Mouse (Mus musculus): Measurements from ENCODE around the gene Nr2c2ap.
A peak's percentile ranks its signal among the peaks of the same experiment; 100 is the strongest.

The Nr2c2ap gene

DNA sequence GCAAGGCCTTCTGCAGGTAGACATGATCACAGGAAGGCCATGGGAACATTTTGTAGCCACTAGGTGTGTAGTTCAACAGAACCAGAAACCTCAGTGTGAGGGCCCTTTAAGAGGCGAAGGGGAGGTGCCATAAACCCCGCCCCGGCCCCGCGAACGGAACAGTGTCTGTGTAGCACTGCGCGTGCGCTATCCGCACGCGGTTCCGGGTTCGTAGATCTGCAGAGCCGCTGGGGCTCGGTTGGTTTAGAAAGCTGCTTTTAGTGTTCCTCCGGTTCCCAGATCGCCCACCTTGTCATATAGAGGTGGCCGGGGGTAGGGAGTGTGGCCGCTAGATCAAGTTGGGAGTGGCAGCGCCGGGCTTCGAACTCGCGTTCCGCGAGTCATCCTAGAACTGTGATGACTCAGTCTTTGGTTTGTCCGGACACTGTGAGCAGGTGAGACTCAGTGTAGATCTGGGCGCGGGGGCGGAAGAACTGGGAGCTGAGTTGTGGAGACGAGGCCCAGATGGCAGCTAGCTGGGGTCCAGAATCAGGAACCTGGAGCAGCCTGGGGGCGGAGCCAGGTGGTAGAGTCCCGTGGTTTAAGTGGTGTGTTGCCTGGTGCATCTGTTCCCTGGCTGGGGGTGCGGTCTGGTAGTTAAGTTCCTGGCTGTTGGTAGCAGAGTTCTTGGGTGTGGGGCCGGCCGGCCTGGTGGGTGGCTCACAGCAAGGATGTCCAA is at the start of gene Nr2c2ap:
Gene Nr2c2ap (plus strand): TSS at position 168 of the 718 bp plus-strand sequence.
- peak; percentile 67 to 73 for DNase-seq (ENCODE audit: low spot score in 2 of 2)

GRCm38 (mm10) chr8:70081976-70082375 is 49.2 kb upstream of the Nr2c2ap start:
- no peak for DNase-seq (ENCODE audit: low spot score in 2 of 2)

DNA sequence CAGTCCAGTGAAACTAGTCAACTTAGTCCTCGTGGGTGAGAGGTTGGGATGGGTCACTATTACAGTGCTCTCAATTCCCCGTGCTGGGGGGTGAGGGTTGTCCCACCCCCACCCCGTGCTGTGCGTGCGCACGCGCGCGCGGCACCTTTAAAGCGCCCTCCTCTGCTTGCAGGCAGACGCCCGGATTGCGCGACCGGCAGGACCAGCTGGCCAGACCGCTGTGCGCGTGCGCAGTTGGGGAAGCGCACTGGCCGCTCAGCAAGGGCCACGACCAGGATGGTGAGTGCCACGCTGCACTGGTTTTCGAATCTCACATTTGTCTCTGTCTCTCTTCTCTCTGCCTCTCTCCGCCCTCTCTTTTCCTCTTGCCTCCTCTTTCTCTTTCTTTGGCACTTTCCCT is 47.8 kb upstream of the Nr2c2ap start, which contains the start of gene Hapln4:
Gene Hapln4 (plus strand): TSS at position 173 of the 400 bp plus-strand sequence.
- peak in 1 of 2 experiments; percentile 56 for DNase-seq (ENCODE audit: low spot score in 2 of 2)

DNA sequence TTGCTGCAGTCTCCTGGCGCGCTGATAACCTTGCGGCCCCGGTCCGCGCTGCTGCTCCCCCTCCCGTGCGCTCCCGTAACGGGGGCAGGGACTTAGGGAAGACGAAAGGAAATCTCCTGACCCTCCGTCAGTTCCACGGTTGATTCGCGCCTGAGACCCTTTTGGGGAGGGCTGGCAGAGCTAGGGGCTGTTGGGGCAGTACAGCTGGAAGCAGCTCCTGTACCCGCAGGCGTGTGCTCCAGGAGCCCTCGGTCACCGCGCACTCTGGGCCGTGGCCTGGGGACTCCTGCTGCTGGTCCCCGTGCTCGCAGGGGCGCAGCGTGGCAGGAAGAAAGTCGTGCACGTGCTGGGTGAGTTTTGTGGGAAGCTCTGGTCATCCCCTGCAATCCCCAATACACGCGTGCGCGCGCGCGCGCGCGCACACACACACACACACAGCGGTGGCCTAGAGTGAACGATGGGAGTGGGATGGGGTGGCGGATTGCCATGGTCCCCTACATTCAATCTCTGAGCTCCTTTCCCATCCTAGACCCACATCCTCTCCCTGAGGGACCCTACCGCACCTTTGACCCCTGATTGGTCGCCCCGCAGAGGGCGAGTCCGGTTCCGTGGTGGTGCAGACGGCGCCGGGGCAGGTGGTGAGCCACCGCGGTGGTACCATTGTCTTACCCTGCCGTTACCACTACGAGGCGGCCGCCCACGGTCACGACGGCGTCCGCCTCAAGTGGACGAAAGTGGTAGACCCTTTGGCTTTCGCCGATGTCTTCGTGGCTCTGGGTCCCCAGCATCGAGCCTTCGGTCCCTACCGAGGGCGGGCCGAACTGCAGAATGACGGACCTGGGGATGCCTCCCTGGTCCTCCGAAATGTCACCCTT is 46.7 kb upstream of the Nr2c2ap start:
- DNase-seq (ENCODE audit: low spot score in 2 of 2), result no peak

GRCm38 (mm10) chr8:70086151-70086550 is 45.0 kb upstream of the Nr2c2ap start:
- no peak for DNase-seq (ENCODE audit: low spot score in 2 of 2)

- no peak for DNase-seq (ENCODE audit: low spot score in 2 of 2)
Measured at GRCm38 (mm10) chr8:70087237-70087636, 43.9 kb upstream of the Nr2c2ap start.

GRCm38 (mm10) chr8:70087836-70088650 is 43.1 kb upstream of the Nr2c2ap start:
- DNase-seq (ENCODE audit: low spot score in 2 of 2), result peak in 1 of 2 experiments; percentile 58

- no peak for DNase-seq (ENCODE audit: low spot score in 2 of 2)
Measured at GRCm38 (mm10) chr8:70089296-70089960, 41.7 kb upstream of the Nr2c2ap start.

GRCm38 (mm10) chr8:70092786-70093185 is 38.3 kb upstream of the Nr2c2ap start:
- DNase-seq (ENCODE audit: low spot score in 2 of 2), result no peak

DNA sequence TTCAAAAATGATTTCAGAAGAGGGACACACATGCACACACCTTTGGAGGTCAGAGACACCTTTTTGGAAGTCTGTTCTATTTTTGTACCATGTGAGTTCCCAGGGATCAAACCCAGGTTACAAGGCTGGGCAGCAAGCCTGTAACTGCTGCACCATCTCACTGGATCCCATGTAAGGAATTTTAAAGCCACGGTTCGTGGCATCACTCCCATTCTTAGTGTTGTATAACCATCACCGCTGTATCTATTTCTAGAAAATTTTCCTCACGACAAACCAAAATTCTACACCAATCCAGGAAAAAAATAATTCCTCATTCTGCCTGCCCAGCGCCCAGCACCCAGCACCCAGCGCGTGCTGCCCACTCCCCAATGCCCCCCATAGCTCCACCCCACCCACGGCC is 31.9 kb upstream of the Nr2c2ap start:
- peak in 1 of 2 experiments; percentile 56 for DNase-seq (ENCODE audit: low spot score in 2 of 2)

- peak in 1 of 2 experiments; percentile 53 for DNase-seq (ENCODE audit: low spot score in 2 of 2)
Measured at GRCm38 (mm10) chr8:70100241-70100640, 30.9 kb upstream of the Nr2c2ap start.

- DNase-seq (ENCODE audit: low spot score in 2 of 2), result no peak
Measured at GRCm38 (mm10) chr8:70104506-70104905, 26.6 kb upstream of the Nr2c2ap start.

GRCm38 (mm10) chr8:70104922-70105321 is 26.2 kb upstream of the Nr2c2ap start:
- no peak for DNase-seq (ENCODE audit: low spot score in 2 of 2)

GRCm38 (mm10) chr8:70110451-70110850 is 20.7 kb upstream of the Nr2c2ap start:
- no peak for DNase-seq (ENCODE audit: low spot score in 2 of 2)

DNA sequence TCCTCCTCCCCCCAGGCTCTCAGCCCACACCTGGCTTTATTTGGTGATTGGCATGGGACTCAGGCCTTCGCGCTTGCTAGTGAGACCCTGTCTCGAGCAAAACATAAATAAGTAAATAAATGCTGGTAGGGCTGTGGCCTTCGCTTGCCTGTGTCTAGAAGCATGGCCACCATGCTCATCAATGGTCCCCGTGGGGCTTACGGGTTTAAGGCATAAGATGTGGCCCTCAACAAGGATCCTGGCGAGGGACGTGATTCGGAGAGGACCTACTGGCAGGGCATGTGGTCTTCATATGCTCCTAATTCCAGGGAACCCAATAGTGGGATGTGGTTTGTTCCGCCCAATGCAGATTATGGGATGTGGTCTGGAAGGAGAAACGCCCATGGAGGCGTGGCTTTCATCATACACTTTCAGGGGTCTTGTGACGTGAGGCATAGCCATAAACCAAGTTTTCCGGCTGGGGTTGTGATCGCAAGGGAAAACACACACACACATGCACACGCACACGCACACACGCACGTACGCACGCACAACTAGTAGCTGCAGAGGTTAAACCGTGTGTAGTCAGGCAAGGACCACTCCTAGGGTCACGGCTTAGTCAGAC is 19.8 kb upstream of the Nr2c2ap start:
- DNase-seq (ENCODE audit: low spot score in 2 of 2), result no peak

- DNase-seq (ENCODE audit: low spot score in 2 of 2), result no peak
Measured at GRCm38 (mm10) chr8:70112401-70113016, 18.6 kb upstream of the Nr2c2ap start.

GRCm38 (mm10) chr8:70114488-70114887 is 16.6 kb upstream of the Nr2c2ap start:
- no peak for DNase-seq (ENCODE audit: low spot score in 2 of 2)

- DNase-seq (ENCODE audit: low spot score in 2 of 2), result no peak
Measured at GRCm38 (mm10) chr8:70114892-70115291, 16.2 kb upstream of the Nr2c2ap start.

DNA sequence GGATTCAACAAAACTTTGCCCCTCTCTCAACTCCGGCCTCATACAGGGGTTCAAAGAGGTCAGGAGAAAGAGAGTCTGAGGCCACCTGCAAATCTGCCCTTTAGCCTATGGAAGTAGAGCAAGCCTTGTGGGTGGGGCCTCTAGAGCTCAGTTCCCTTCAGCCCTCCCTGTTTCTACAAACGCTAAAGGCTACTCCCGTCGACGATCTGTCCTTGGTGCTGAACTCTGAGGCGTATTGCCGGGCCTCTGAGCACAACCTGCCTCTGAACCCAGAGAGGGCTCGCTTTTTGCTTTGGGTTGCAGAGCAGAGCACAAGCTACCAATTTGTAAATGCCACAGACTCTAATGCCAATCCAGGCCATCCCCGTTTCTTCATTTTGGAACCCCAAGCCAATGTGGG is 13.5 kb upstream of the Nr2c2ap start:
- DNase-seq (ENCODE audit: low spot score in 2 of 2), result no peak
